Mouse (Mus musculus): ENCODE measurements around the gene Tmem125.

GRCm38 (mm10) chr4:118533156-118533555 lies 10.7 kb downstream of the Tmem125 start:
- TF ChIP-seq CTCF (IDR thresholded peaks at IDR 0.05; ENCODE audit: low read depth, low read length) (no peak), POLR2A (IDR thresholded peaks at IDR 0.05; ENCODE audit: extremely low read depth, insufficient read depth, low read length) (no peak)
